Mouse (Mus musculus) hindbrain, embryonic 14.5 days (tissue): ENCODE results near the gene Gm7903. TPM values are rescaled to one million over a fixed set of nuclear protein-coding genes. Genes with fewer than 3 reads are reported as not detected.

ENCODE experiments used
- polyA plus RNA-seq: library from polyadenylated mRNA; unstranded; fragments of >200 nt; fragmentation: Nextera tagmentation; extraction: Ambion mirVana; gene quantifications from 2 replicates; pipeline ENCODE4 v1.2.1, GENCODE M21; 2014

Gm7903 gene
- polyA plus RNA-seq, 1 experiment from 2014 or later = not detected

Other genes with a start within 250 kb of the Gm7903 start
- 18.9 and 20.6 TPM in 2 replicates for gene Tceal6, start 223.1 kb upstream of the Gm7903 start, polyA plus RNA-seq
- gene Pramel3, start 131.5 kb upstream of the Gm7903 start, polyA plus RNA-seq = not detected in 2 replicates
- not detected in 2 replicates for gene Gm5128, start 60.6 kb upstream of the Gm7903 start, polyA plus RNA-seq
- not detected in 2 replicates for gene AV320801, start 60.8 kb downstream of the Gm7903 start, polyA plus RNA-seq
- gene Nxf7, start 164.9 kb downstream of the Gm7903 start, polyA plus RNA-seq = not detected in 2 replicates
- not detected in 2 replicates for gene Prame, start 193.9 kb downstream of the Gm7903 start, polyA plus RNA-seq